Mouse (Mus musculus): ENCODE measurements around the gene Shpk.

DNA sequence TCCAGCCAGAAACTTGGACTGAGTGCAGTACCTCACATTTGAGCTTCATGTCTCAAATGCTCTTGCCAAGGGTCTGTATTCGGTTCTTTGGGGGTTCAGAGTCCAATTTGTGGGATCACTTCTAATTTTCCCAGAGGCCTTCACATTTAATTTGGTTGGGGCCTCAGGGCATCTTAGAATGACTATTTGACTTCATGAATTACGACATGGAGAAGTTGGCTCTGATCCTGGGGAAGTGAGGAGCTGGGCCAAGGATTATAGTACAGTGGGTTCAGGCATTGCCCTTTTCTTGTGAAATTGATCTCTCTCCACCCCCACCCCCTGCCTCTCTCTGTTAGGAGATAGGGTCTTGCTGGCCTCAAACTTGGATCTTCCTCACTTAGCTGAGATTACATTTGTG is 1.8 kb downstream of the Shpk start:
- TF ChIP-seq CTCF (IDR thresholded peaks at IDR 0.05; ENCODE audit: borderline replicate concordance, extremely low read depth, insufficient read depth, insufficient read length), result no peak
- TF ChIP-seq POLR2A (IDR thresholded peaks at IDR 0.05; ENCODE audit: borderline replicate concordance, extremely low read depth, insufficient read depth, insufficient read length, poor library complexity, severe bottlenecking), result no peak
